Mouse (Mus musculus) MEL-GATA-1-ER (cell line): Measurements from ENCODE around the gene Sel1l.

Experiments
- DNase-seq: peaks from one replicate; pipeline ENCODE4 v3.0.0-alpha.2; 2012; ENCODE audit warnings: low read depth; ENCODE audit errors: extremely low read depth

Sel1l gene

GRCm38 (mm10) chr12:91779004-91779365, 70.0 kb downstream of the Sel1l start:
- DNase-seq = no peak

DNA sequence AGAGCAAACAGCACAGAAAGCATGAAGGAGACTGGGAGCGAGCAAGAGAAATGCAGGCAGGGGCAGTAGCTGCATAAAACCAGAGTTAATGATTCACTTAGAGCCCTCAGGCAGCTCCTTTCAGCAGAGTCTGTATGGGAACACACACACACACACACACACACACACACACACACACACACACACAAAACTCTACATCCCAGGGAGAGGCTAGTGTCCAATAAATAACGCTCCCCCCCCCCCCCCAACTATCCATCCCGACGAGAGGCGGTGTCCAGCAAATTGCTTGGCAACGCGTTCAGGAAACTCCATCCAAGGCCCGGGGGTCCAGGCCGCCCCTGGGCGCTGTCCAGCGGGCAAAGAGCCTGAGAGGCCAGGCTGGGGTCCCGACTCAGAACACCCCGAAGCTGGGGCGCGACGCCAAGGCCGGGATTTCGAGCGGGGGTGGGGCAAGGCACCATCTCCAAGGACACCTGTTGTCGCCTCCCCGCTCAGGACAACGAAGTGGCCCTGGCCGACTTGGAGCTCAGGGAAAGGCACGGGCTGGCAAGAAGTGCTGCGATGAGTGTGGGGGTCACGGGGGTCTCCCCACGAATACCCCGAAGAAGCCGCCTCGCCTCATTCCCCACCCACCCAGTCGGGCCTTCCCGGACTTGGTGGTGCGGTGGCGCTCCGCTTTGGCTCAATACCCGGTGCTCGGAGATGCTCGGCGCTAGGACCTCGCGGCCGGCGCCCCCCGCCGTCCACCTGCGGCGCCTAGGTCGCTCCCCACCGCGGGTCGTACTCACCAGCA, 70.5 kb downstream of the Sel1l start:
- DNase-seq = no peak

DNA sequence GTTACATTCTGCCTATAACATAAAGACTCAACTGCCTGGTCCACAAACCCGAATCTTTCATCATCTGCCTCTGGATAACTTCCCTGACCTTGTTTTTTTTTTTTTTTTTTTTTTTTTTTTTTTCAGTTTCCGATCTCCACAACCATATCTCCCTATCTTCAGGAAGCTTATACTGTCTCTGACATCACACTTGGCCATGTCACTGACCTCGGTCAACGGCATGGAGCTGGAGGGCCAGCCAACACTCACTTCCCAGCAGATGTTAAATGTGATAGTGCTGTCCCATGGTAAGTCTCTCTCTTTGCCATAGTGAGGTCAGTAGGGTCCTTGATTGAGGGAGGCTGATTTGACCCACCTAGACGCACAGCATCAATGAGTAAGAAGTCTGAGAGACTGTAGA, 72.6 kb downstream of the Sel1l start:
- no peak for DNase-seq

DNA sequence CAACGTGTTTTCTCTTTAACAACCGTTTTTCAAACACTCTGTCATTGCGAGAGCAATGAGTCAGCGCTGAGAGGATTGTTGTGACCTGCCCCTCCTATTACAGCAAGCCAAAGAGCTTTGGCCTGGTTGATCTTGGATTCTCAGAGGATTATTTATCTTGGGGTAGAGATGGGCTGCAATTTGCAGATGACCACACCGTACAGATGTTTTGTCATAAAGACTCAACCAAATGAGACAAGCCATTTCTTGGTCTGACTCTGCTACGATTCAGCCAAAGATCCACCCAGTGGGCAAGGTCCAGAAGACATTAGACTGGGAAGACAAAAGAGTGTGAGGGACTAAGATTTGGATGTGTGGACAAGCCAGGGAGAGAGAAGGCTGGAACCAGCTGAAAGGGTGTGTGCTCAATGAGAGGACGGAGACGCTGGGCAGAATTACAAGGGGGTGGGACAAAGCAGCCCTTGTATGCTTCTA, 74.1 kb downstream of the Sel1l start:
- no peak for DNase-seq

DNA sequence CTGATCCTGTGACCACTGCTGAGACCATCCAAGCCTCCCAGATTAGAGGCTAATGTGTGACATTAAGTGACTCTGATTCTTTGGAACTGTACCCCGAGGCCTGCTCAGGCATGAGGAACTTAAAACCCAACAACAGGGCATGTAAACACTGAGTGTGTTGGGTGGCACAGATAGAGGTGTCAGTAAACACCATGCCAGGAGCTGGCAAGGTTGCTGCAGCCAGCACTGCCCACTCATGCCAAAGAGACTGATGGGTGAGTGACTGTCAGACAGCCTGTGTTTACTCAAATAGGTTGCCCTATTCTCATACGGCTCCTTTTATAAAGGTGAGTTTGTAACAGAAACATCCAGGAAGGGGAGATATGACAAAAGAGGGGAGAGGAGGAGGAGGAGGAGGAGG, 80.1 kb downstream of the Sel1l start:
- DNase-seq = no peak

DNA sequence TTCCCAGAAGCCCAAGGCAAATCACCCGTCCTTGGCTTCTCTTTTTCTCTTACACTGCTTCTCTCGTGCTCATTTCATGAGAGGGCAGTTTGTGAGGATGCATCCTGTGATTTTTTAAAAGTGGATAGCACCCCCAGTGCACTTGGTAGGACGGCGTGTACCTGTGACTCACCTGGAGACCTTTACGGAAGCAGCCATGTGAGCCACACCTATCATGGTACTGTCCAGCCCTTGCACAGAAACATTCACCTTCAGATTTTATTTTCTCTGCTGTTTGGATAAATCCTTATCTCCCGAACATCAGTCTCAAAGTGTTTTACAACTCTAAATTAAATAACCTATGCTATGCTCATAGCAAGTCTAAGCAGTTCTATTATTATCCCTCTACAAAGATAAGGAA, 80.8 kb downstream of the Sel1l start:
- DNase-seq = no peak

- no peak for DNase-seq
Observed at GRCm38 (mm10) chr12:91766338-91767107, 82.4 kb downstream of the Sel1l start.

DNA sequence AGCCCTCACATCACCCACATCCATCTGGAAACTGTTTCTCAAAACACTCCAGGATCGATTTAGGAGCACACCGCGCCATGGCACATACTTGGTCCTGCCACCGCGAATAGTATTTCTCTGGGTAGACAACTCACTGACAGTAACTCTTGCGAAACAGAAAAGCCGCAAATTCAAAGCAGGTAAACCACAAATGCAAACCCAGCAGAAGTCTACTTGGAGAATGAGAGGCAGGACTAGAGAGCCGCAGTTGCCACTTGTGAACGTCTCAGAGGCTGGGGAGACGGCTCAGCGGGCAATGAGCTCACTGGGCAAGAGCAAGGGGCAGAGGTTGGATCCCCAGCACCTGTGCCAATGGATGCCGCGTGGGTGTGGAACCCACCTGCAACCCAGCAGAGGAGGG, 83.5 kb downstream of the Sel1l start:
- no peak for DNase-seq

GRCm38 (mm10) chr12:91765054-91765453, 83.9 kb downstream of the Sel1l start:
- no peak for DNase-seq

DNA sequence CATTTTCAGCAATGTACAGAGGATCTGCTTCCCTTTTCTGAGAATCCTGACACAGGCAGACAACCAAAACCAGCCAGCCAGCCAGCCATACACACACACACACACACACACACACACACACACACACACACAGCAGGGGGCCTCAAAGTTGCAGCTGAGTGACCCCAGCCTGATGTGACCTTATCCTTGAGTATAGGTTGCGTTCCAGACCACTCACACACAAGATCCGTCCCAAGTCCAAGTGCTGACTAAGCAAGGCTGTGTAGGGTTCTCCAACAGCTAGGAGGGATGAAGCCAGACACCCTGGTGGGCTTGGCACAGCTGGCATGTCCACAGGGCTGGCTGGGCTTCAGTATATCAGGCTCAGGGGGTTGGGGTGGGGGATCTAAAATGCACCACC, 84.5 kb downstream of the Sel1l start:
- DNase-seq = no peak

GRCm38 (mm10) chr12:91759836-91760235, 89.1 kb downstream of the Sel1l start:
- DNase-seq = no peak

GRCm38 (mm10) chr12:91757854-91758562, 90.9 kb downstream of the Sel1l start:
- no peak for DNase-seq

DNA sequence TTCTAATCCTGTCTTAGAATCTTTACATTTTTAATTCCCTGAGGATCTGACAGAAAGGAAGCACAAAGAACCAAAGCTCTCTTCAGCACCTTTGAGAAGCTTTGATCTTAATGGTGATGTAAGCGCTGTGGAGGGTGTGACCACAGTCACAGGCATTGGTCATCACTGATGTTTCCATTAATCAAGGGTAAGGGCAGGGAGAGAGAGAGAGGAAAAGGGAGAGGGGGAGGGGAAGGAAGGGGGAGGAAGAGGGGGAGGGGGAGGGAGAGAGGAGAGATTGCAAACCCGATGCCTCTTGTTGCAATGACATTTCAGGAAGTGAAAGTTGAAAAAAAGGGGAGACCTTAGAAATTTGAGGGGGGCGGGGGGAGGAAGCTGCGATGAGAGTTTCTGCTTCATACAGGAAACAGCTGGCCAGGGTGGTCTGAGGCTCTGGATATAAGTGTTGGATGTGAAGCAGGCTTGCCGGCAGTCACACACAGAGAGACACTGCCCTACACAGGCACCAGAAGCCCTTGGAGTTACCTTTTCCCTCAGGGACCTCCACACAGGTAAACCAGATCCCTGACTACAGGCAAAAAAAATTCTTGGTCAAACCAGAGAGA, 92.3 kb downstream of the Sel1l start:
- no peak for DNase-seq
